Mouse (Mus musculus): ENCODE data around the gene Klhdc7b.

Gene Klhdc7b

DNA sequence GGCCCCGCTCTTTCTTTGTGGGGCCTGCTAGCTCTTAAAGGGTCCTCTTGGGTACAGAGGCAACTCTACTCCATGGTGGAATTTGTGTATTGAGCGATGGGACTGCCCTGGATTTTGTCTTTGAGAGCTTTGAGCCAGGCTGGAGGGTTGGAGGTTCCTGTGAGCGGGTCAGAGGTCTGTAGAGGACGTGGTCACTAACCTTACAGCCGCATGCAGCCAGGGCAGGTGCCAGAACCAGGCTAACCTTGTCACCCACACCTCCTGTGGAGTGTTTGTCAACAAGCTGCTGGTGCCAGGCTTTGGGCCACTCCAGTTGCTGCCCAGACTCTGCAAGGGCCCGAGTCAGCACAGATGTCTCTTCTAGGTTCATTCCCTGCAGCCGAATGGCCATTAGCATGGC, 8.7 kb upstream of the Klhdc7b start:
- DNase-seq: peak in 1 of 2 experiments; percentile 25

DNA sequence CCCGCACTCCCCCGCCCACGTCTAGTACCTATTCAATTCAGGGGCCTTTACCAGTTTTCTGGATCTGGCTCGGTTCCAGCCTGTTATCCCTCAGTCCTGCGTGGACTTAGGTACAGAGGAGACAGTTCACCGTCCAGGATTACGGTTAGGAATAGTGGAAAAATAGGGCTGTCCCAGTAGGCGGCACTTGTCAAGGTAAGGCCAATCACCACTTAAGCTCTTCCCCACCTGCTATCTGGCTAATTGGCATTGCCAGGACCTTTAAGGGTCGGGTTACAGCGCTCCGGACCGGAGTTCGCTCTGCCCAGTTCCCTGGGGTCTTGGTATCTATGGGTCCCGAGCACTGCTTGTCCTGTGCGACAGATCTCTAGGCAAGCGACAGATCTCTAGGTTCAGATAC, 7.8 kb upstream of the Klhdc7b start, which contains the start of gene Tymp:
Tymp (minus strand) TSS at position 83 of the 400 bp plus-strand sequence.
- DNase-seq: peak; percentile 28 to 60

- DNase-seq: no peak
Observed at GRCm38 (mm10) chr15:89377362-89377761, 7.4 kb upstream of the Klhdc7b start.

DNA sequence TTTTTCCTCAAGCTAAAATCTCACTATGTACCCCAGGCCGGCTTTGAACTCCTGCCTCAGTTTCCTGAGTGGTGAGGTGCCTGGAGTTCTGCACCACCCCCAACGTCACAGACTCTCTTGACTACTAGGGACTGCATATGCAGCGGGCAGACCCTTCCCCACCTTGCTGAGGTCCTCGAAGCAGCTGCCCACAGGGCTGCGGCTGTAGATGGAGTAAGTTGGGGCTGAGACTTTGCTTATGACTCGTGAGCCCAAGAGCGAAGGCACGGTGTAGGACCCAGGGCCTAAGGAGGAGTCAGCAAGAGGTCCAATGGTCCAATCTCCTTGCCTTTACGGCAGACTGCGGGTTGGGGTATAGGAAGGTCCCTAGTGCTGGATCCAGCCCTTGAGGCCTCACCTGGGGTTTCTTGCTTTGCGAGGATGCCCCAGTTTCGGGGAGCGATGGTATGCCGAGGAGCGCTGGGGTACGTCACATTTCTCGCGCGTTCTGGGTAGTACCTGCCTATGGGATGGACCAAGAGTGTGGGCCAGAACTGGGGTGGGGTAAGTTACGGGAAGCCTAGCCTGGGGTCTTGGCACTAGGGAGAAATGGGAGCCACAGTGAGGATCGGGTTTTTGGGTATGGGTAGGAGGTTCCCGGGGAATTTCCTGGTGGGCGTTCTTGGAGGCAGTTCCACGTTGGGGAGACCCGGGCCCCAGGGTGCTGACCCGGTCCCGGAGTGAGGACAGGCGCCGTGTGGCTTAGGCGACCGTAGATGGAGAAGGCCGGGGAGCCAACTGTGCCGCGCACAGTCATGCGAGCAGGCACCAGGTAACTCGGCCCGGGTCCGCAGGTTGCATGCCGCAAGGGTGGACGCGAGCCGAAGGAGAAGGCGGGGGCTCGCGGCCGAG, 6.5 kb upstream of the Klhdc7b start:
- peak in 1 of 2 experiments; percentile 27 for DNase-seq

- peak; percentile 52 to 64 for DNase-seq
Observed at GRCm38 (mm10) chr15:89378831-89379401, 5.8 kb upstream of the Klhdc7b start, which contains the start of gene Odf3b. TSS of gene Odf3b (minus strand) at chr15:89379282.

DNA sequence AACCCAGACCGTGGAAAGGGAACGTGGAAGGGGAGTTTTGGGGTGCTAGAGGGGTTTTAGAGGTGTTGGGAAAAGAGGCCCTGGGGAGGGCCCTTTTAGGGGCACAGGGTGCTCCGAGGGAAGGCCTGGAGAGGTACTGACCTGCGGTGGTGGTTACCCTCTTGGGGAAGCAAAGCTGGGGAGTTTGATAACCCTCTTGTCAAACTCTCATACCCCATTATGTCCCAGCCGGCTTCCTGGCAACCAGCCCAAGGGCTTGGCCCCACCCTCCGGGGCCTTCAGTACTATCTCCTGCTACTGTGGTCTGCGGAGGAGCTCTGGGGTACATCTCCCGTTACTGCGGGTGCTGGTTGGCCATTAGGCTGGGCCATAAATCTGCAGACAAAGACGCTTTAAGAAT, 5.3 kb upstream of the Klhdc7b start:
- peak in 1 of 2 experiments; percentile 49 for DNase-seq

DNA sequence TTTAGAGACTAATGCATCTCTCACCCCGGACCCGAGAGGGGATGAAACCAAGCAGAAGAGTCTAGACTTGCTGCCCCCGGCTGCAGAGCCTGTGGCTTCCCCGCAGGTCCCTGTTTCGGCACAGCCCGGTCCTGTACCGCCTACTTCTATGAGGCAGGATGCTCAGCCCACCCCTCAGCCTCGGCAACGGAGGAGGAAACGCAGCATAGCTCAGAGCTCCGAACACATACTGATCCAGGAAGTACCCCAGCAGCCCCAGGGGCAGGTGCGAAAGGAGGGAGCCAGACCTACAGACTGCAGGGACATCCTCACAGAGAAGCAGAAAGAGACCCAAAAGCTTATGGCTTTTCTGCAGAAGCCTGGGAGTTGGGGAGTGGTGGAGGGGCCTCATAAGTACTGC, 2.4 kb downstream of the Klhdc7b start:
- no peak for DNase-seq

- DNase-seq: no peak
Observed at GRCm38 (mm10) chr15:89390081-89390480, 5.4 kb downstream of the Klhdc7b start.

DNA sequence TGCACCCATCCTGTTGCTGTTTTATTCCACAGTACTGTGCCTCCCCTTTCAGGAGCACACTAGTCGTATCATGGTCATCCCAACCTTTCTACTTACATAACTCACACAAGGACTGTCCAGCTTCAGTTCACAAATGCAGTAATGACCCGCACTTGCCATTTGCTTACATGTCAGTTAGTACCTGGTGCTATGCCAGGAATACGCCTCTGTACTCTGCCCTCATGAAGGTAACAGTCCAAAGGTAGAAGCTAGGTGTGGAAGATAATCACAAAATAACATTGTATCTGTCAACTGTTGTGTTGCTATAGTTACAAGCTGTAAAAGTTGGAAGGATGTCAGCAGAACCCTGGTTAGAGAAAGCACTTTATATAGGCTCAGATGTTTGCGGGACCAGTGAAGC, 12.2 kb downstream of the Klhdc7b start:
- peak; percentile 39 to 71 for DNase-seq

DNA sequence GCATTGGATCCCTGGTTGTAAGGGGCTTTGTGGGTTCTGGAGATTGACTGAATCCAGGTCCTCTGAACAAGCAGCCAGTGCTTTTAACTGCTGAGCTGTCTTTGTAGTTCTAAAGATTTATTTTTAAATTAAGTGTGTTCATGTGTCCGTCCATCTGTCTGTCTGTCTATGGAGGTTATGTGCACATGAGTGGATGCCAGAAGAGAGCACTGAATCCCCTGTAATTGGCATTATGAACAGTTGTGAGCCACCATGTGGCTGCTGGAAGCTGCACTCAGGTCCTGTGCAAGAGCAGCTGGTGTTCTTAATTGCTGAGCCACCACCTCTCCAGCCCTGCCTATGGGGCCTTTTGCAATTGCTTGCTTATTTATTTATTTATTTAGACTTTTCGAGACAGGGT, 13.4 kb downstream of the Klhdc7b start:
- DNase-seq: no peak

DNA sequence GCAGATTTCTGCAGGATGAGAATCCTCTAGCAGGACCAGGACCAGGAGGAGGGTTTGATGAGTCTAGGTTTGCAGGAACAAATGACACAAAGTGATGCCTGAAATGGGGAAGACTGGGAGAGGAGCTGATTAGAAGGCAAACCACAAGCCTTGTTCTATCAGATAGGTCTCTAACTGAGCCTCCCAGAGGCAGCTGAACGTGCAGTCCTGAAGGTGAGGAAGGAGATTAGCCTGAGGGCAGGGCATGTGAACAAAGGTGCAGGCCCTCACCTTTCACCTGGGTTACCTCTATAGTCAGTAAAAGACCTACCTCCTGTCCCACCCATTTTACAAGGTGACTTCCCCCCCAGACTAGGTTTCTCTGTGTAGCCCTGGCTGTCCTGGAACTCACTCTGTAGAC, 15.0 kb downstream of the Klhdc7b start:
- DNase-seq: no peak

DNA sequence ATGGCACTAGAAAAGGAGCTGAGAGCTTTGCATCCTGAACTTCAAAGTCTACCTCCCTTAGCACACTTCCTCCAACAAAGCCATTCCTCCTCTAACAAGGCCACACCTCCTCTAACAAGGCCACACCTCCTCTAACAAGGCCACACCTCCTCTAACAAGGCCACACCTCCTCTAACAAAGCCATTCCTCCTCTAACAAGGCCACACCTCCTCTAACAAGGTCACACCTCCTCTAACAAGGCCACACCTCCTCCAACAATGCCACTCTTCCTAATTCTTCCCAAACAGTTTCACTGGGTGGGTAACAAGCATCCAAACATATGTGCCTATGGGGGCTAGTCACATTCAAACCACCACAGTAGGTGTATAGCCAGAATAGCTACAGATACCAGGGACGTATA, 17.8 kb downstream of the Klhdc7b start:
- no peak for DNase-seq

DNA sequence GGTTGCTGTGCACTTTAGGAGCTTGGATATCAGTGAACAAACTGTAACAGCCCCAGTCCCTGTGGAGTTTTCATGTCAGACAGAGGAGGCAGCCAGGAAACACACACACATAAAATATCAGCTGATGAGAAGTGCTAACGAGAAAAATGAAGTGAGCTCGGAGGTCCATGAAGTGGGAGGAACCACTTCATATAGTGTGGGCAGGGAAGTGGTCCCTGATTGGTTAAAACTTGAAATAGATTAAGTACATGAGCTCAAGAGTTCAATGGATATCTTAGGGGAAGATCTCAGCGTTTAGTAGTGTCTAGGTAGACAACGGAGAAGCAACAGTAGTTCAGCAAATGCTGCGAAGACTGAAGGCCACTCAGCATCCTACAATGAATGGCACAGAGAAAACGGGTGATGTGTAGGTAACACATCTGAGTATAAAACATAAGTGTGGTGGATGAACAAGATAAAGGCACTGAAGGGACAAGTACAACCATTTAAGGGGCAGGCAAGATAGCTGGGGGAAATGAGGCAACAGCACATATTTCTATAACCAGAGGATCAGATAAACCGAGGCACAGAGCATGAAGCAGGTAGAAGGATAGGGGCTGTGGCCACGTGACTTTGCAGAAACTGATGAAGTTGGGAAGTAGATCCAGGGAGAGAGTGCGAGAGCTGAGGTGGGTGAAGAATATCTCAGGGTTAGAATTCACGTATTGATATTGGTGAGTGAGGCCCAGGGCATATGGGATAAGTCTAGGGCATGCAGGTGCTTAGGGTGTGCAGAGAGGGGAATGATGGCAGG, 20.3 kb downstream of the Klhdc7b start:
- no peak for DNase-seq

GRCm38 (mm10) chr15:89406691-89407090, 22.0 kb downstream of the Klhdc7b start:
- DNase-seq: no peak

DNA sequence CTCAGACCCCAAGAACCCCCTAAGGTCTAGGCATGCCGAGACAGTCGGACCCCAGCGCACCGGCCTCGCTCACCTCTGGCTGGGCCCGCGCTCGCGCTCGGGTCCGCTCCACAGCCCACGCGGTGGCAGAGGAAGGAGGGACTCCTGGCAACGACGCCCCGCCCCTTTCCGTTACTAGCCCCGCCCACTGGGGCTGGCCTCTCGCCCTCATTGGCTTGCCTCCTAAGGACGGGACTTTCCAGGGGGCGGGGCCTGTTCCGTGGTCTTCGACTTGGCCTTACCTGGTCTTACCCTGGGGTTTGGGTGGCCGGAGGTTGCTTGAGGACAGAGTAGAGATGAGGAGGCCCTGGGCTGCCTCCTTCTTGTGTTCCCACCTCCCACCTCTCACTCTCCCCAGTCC, 25.4 kb downstream of the Klhdc7b start, which contains the start of gene Syce3:
Syce3 (minus strand) TSS at position 386 of the 400 bp plus-strand sequence.
- no peak for DNase-seq

DNA sequence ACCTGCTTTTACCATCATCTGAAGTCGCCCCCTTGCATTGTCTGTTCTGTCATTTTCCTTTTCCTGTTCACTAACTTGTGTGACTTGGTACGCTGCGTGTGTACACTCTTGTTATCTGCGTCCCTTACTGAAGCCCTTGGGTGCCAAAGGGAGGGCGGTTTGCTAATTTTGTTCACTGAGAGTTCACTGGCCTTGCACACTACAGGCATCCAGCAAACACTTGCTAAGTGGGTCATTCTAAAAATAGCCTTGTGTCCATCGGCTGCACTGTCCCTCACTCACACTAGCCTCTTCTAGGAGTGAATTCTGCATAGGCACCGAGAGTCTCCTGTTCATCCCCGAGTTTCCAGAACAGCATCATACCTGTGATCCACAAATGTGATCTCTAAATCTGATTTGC, 30.6 kb downstream of the Klhdc7b start:
- no peak for DNase-seq

DNA sequence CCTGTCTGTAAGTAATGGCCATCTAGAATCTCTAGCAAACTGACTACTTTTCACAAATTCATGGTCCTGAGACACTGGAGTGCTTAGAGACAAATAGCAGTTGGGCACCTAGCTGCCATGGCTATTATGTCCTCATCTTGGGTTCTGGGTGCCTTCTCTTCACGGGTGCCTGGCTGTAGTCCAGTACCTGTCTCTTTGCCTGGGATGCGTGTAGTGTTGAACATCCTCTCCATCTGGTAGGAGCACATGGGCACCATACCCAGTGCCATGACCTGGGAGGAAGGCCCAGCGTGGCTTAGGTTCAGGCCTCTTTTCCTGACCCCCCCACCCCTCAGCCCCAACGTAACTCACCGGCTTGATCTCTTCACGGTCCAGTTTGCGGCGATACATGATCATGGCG, 37.2 kb downstream of the Klhdc7b start:
- no peak for DNase-seq

DNA sequence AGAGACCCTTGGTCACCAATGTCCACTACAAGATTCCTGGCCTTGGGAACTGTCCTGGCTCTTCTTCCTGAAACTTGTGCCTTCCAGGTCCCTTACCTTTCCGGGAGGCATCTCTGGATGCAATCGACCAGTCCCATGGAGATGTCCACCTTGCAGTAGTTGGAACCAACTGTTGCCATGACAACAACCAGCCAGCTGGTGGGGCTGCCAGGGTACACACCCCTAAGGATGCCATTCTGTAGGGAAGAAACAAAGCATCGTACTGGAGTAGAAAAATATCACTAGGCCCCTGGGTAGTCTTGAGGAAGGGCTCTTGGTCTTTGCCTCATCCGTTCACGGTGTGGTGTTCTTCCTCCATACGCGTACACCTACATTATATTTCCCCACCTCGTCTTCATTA, 39.9 kb downstream of the Klhdc7b start:
- DNase-seq: no peak

DNA sequence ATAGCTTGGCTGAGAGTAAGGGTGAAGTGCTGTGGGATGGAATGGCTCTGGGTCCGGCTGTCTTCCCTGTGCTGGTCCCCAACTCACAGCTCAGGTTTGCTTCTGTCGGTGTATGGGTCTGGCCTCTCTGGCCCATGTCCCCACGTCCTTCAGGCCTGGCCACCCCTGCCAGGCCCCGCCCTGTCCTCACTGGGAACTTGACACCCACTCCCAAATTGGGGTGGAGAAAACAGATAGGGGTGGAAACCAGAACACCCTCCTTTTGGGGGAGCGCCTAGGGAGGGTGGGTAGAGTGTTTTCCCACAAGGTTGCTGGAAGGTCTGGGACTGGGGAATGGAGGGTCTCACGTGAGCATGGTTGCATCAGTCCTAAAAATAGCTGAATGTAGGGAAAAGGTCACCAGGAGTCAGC, 41.0 kb downstream of the Klhdc7b start, which contains the start of gene Cpt1b:
Cpt1b (minus strand) TSS at position 153 of the 411 bp plus-strand sequence.
- DNase-seq: peak; percentile 60 to 61

GRCm38 (mm10) chr15:89426716-89427115, 42.0 kb downstream of the Klhdc7b start:
- no peak for DNase-seq

GRCm38 (mm10) chr15:89428136-89428790, 43.5 kb downstream of the Klhdc7b start:
- no peak for DNase-seq

- no peak for DNase-seq
Observed at GRCm38 (mm10) chr15:89428821-89429351, 44.2 kb downstream of the Klhdc7b start.
